Mouse (Mus musculus) heart, adult 18-20 months (tissue): ENCODE measurements around the gene Pnliprp2. TPM values are rescaled to one million over a fixed set of nuclear protein-coding genes. Genes with fewer than 3 reads are reported as not detected.

Experiments
- DNase-seq, 2 experiments: peaks; one replicate each; pipeline ENCODE4 v3.0.0; 2021 to 2022; ENCODE audit warnings: mixed read lengths in 1 of 2
- total RNA-seq, 2 experiments: library from RNA; stranded (reverse); gene quantifications; 2 replicates each; pipeline ENCODE4 v1.2.3; 2021

The Pnliprp2 gene
- total RNA-seq, 2 experiments from 2014 or later: not detected

DNA sequence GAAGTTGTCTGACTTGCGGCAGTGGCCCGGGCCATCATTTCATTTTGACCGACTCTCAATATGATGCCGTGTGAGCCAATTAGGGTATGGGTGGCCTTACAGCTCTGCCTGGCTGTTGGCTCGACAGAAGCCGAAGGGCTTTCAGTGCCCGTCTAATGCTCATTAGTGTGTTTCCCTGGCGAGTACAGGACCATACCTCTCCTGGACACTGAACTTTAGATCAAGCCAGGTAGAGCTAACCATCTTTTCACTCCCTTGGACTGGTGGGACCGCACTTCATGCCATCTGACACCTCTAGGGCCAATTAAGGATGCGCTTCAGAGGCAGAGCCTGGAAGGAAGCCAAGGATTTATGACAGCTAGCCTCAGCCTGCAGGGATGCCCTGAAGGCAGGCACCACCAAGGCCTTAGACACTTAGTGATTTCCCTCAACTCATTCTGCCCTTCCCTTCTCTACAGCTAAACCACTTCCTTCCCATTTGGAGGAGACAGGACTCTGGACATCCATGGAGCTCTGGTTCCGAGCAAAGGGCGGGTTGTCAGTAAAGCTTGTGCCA lies 35.7 kb downstream of the Pnliprp2 start:
- DNase-seq: no peak

DNA sequence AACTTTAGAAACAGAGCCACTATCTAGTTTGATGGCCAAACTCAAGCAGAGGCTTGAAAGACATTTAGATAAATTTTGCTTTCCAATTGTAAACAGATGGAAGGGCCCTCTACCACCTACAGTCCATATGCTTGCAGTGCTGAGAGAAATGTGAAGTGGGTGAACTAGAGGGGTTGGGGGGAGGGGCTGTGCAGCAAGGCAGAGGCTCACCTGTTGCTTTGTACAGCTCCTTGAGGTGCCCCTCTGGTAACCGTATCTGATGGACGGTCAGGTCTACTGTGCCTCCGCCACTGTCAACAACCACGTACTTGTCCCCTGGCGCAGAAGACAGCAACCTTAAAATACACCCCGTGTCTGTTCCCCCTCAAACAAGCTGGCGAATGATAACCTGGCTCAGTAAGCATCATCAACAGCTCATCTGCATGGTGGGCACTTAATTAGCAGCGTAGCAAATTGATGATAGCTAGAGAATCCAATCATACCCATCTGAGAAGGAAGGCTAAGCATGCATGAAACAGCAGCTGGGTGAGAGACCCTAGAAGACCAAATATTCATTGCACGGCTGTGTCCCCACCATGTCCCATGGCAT lies 45.8 kb downstream of the Pnliprp2 start:
- DNase-seq: no peak

DNA sequence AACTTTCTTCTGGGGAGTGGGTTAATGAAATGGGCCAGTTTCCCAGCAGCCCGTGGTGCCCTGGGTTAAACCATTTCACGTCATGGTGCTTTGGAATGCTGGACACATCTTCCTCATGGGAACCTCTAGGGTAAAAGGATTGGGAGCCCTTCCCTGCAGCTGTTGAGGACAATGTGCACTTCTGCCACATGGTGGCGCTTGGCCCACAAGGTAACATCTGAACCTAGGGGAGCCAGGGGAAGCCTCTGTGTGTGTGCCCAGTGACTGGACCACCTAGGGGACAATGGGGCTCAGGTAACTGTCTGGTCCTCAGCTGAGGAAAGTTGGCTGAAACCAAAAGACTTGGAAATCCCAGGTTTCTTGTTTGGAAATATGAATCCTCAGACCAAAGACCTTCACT lies 46.8 kb downstream of the Pnliprp2 start:
- DNase-seq: peak; percentile 67 to 86

DNA sequence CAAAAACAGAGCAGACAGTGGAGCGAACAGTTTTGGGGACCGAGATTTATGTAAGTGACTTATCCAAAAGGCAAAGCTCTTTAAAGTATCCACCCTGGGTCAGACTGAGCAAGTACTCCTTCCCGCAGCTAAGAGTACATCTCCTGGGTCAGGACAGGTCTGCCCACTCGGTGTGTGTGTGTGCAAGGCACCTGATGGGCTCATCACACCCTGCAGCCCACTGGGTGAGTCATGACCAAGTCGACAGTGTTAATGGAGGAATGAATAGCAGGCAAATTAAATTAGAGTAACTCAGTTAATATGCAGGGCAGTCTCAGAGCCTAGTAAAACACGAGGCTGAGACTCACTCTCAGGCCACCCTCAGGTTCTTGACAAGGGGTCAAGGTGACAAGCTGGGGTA lies 49.3 kb downstream of the Pnliprp2 start:
- DNase-seq: no peak

DNA sequence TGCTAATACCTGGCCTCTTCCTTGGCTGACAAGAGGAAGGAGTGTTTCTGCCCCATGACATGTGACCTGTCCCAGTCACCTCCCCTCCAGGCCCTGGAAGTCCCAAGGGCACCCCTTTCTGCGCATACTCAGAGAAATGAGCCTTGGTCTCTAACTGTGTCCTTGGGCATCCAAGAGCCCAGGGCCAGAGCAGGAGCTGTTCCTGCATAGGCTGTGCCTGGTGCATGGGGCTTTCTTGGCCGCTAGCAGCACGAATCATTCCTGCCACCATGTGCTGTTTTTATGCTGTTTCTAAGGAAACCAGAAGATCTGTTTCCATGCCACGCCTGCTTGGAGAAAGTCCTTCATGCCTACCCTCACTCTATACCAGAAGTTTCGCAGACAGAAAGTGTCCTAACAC lies 51.0 kb downstream of the Pnliprp2 start:
- no peak for DNase-seq

DNA sequence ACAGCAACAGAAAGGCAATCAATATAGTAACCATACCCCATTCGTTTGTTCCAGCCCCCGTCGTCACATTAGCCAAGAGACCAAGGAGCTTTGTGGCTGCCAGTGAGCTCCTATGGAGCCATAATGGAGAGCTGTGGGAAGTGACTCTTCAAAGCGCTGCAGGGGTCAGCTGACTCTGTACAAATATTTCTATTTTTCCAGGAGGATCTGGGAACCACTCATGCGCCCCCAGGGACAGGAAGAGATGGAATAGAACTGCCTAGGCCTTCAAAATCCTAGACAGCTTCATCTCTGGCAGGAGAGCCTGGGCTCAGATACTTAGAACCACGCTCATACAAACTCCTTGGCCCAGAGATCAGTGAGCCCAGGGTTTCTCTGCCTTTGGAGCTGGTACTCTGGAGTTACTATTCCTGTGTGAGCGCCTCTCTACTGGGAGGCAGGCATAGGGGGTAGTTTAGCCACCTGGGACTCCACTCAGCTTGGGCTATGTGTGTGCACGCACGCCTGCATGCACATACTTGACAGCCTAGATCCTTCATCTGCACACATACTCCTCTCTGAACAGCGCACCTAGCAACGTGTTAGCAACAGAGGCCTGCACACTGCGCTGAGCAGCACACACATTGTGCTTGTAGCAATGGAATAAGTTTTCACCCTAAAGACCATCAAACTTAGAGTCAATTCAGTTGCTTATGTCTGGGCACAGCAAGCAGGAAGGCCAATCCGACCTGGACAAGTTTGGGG lies 55.8 kb downstream of the Pnliprp2 start:
- DNase-seq: peak in 1 of 2 experiments; percentile 35

DNA sequence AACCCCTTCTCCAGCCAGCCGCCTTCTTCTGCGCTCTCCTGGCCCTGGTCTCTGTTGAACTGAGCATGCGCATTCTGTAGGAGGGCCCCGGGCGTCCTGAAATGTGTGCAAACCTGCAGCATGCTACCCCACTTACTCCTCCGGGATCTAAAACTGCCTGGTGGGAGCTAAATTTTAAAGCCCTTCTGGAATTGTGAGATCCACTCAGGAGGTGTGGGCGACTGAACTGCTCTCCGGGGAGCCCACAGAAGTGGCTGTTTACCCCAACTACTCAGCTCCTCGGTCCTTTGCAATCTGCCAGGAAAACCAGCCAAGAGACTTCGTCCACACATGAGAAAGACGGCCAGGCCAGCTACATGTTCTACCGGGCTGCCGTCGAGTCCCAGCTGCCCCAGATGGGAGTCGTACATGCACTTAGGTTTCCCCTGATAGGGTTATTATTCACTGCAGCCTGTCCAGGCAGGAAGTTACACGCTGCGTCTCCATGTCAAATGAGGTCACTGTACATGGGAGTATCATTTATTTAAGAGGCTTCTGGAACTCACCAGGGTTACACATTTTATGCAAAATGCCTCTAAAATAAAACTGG lies 57.0 kb downstream of the Pnliprp2 start:
- peak; percentile 73 to 76 for DNase-seq

DNA sequence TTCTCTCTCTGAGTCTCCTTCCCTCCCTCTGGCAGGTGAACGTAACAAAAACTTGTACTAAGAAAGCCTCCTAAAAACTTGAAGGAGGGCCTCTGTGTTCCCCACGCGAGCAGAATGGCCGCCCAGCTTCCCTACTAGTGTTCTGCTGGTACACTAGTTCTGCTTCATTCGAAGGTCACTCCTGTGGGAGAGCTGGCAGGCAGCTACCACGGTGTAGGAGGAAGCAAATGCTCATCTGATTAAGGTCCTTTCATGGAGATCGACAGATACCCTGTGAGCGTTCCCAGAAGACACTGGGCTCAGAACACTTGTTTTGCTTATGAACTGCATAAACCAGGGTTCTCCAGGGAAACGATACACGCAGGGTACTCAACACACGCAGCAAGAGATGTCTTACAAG lies 57.9 kb downstream of the Pnliprp2 start:
- DNase-seq: peak in 1 of 2 experiments; percentile 27

DNA sequence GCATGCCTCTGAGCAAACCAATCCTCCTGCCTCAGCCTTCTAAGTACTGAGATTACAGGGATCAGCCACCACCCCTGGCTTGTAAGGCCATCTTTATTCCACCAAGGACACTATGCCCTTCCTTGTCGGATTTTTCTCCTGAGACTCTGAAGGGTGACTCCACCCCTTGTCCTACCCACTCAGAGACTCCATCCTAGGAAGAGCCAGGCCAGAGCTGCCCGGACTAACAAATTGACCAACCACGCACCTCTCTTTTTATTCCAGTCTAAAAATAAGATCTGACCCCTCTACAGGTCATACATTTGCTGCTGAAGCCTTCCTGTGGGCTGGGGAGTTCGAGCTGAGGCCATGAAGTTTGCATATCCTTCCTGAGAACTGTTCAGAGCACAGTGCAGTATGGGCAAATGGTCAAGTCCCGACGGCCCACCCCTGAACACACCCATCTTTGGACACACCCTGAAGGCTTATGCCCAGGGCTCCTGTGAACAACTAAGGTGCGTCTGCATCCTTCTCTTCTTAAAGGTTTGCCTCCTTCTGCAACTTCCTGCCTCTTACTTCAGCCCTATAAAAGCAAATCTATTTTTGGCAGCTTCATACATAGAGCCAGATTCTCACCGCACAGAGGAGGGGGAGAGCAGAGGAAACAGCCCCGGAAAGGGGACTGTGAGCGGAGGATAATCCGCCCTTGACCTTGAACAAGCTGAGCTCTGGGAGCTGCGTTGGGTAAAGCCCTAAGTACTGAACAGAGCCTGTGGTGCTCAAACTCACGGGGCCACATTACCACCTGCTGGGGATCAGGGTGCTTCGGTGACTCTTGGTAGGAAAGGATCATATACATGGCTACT lies 59.3 kb downstream of the Pnliprp2 start:
- DNase-seq: peak; percentile 45 to 57

DNA sequence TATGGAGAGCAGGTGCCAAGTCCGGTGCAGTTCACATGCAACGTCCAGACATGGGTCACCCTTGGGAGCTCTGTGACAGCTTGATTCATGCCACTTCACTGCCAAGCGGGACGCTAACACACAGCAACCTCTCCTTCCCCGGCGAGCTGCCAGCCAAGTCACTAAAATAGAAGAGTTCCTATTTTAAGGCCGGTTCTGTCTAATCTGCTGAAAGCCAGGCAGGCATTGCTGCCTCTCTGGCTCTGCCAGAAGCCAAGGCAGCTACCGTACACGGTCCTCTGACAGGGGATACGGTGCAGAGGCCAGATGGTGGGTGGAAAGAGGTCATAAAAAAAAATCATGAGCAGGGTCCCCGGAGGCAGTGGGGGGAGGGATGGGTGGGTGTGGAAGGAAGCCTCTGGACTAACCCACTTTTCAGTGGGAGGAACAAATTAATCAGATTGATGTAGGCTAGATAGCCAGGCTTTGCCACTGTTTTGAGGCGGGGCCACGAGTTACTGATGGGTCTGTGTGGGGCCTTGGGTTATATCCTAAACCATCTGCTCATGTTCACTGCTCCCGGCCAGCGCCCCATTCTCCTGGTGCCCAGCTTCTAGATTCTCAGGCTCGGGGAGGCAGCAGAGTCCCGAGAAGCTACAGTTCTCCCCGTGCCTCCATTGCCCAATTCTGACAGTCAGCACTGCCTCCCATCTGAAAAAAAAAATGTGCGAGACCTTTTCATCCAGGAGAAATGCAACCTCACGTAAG lies 63.1 kb downstream of the Pnliprp2 start:
- DNase-seq: peak; percentile 89 to 92

DNA sequence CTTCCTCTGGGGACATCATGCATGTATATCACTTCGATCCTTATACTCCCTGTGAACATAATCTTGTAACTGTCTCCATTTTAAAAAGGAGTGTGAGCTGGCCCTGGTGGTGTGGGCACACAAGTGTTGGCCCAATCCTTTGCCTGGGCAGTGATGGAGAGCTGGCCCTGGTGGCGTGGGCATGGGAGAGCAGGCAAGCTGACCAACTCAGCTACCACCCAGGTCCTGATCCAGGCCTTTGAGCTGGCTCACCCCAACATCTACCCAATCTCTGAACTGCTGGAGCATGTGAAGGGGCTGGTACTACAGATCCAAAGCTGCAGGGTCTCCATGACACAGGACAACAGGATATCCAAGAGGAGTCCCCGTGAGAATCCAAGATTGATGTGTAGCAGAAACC lies 63.8 kb downstream of the Pnliprp2 start:
- no peak for DNase-seq

DNA sequence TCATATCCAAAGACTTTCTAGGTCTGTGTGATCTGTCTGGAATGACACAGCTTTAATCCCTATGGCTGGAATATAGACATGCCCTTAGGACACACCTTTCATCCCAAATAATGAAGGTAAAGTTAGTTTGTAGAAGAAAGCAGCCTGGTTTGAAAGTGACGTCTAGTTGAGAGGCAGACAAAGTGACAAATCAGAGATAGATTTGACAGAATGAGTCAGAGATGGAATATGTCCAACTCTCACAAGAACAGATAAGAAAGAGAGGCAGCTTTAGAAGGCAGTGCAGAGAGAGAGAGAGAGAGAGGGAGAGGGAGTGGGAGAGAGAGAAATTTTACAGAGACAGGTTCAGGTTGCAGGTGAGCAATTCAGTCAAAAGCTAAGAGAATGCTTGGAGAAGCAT lies 64.8 kb downstream of the Pnliprp2 start:
- no peak for DNase-seq

Other genes with a start within 250 kb of the Pnliprp2 start
- not detected for gene Ccdc172, start 247.7 kb upstream of the Pnliprp2 start, total RNA-seq
- gene Pnlip, start 107.2 kb upstream of the Pnliprp2 start, total RNA-seq: not detected
- under 1 TPM in 1 of 2 experiments, not detected in 1; 0.75 TPM for gene Pnliprp1, start 30.8 kb upstream of the Pnliprp2 start, total RNA-seq
- gene 1700019N19Rik, start 34.7 kb downstream of the Pnliprp2 start, total RNA-seq: not detected
- under 1 TPM in 1 of 2 experiments, not detected in 1; 0.36 TPM for gene Eno4, start 183.7 kb downstream of the Pnliprp2 start, total RNA-seq
- 10 to 100 TPM; 15.9 to 19.4 TPM for gene Hspa12a, start 183.9 kb downstream of the Pnliprp2 start, total RNA-seq